Mouse (Mus musculus) limb, embryonic 11.5 days (tissue): ENCODE data around the gene Slc44a5. TPM values are rescaled to one million over a fixed set of nuclear protein-coding genes. Genes with fewer than 3 reads are reported as not detected.

Experiments used
- ATAC-seq: fragments of 200-750 bp; cut with Nextera tagmentation; 2 replicates; pipeline ENCODE4 v1.8.0; 2017; ENCODE audit warnings: low read depth; ENCODE audit not compliant: insufficient number of reproducible peaks, low FRiP score, low TSS enrichment
- DNase-seq: peaks from one replicate; pipeline ENCODE4 v3.0.0-alpha.2; 2015; ENCODE audit warnings: low spot score
- H3K27ac ChIP-seq: fragments of 300-500 bp; sonication (generic); replicated peaks from 2 replicates; pipeline ENCODE4 v1.5.1; 2014; ENCODE audit warnings: low read depth, mild to moderate bottlenecking, low read length
- H3K27me3 ChIP-seq: fragments of 300-500 bp; sonication (generic); 2 replicates; pipeline ENCODE4 v1.6.1; 2014; ENCODE audit warnings: mild to moderate bottlenecking, low read length, mixed read lengths; ENCODE audit not compliant: control insufficient read depth, insufficient read depth
- H3K36me3 ChIP-seq: fragments of 300-500 bp; sonication (generic); 2 replicates; pipeline ENCODE4 v1.6.1; 2014; ENCODE audit warnings: mild to moderate bottlenecking, low read length, moderate library complexity, mixed read lengths; ENCODE audit not compliant: control insufficient read depth, insufficient read depth
- H3K4me1 ChIP-seq: fragments of 300-500 bp; sonication (generic); 2 replicates; pipeline ENCODE4 v1.6.1; 2014; ENCODE audit warnings: low read length, mixed read lengths; ENCODE audit not compliant: control insufficient read depth, insufficient read depth
- H3K4me2 ChIP-seq: fragments of 300-500 bp; sonication (generic); 2 replicates; pipeline ENCODE4 v1.6.1; 2014; ENCODE audit warnings: low read depth, mild to moderate bottlenecking, moderate library complexity; ENCODE audit not compliant: severe bottlenecking
- H3K4me3 ChIP-seq: fragments of 300-500 bp; sonication (generic); 2 replicates; pipeline ENCODE4 v1.5.1; 2014; ENCODE audit warnings: low read depth, low read length
- H3K9ac ChIP-seq: fragments of 300-500 bp; sonication (generic); 2 replicates; pipeline ENCODE4 v1.6.1; 2014; ENCODE audit warnings: mild to moderate bottlenecking, low read length
- H3K9me3 ChIP-seq: fragments of 300-500 bp; sonication (generic); 2 replicates; pipeline ENCODE4 v1.6.1; 2016; ENCODE audit warnings: low read length; ENCODE audit not compliant: control insufficient read depth
- WGBS: fragments of 180-500 bp; shearing (Covaris S2); extraction: QIAGEN DNeasy Blood & Tissue Kit; methylation state at CpG from one replicate; pipeline ENCODE4 v1.1.7; 2014; 5-methylcytosine and 5-hydroxymethylcytosine counted together
- polyA plus RNA-seq: library from polyadenylated mRNA; unstranded; fragments of >200 nt; fragmentation: Nextera tagmentation; extraction: Ambion mirVana; gene quantifications from 2 replicates; pipeline ENCODE4 v1.2.1, GENCODE M21; 2014

Gene Slc44a5
- polyA plus RNA-seq, result 0.24 and 0.39 TPM in 2 replicates

- H3K4me3 ChIP-seq, result peak within 1 kb of the TSS; percentile 51
- under 1% methylated on average over 62 of the region's 66 CpGs for WGBS
- H3K27ac ChIP-seq, result no peak within 1 kb of the TSS
- H3K4me2 ChIP-seq, result peak within 1 kb of the TSS; percentile 95
- DNase-seq, result peak; percentile 53
- H3K27me3 ChIP-seq, result peaks cover 35% of the 10 kb centered on the region
- peak within 1 kb of the TSS; percentile 61 for H3K9ac ChIP-seq
- no peaks in the 10 kb centered on the region for H3K9me3 ChIP-seq
- no peaks in the 10 kb centered on the region for H3K36me3 ChIP-seq
- ATAC-seq, result peak; percentile 65; the same call in 1 of the 2 replicates
- H3K4me1 ChIP-seq, result peaks cover 2% of the 10 kb centered on the region; the same call in 1 of the 2 replicates
These were observed at the start of gene Slc44a5 for GRCm38 (mm10) chr3:153973171-153973948. Gene Slc44a5, plus strand, starts transcription at chr3:153973436.

GRCm38 (mm10) chr3:153926333-153926732 is 46.9 kb upstream of the Slc44a5 start:
- Histone ChIP-seq H3K36me3 (peaks cover 10% of the 10 kb centered on the region), H3K9me3 (no peaks in the 10 kb centered on the region), H3K27me3 (no peaks in the 10 kb centered on the region), H3K27ac (no peak overlapping the region), H3K4me1 (no peaks in the 10 kb centered on the region), H3K4me2 (no peak overlapping the region), H3K4me3 (no peak overlapping the region), H3K9ac (no peak overlapping the region)
- ATAC-seq (no peak), DNase-seq (no peak)
- WGBS, result 90% methylated on average over 7 of the region's 7 CpGs

- H3K27ac ChIP-seq, result no peak overlapping the region
- no peaks in the 10 kb centered on the region for H3K4me1 ChIP-seq
- no peak overlapping the region for H3K4me2 ChIP-seq
- H3K36me3 ChIP-seq, result peaks cover 17% of the 10 kb centered on the region
- H3K4me3 ChIP-seq, result no peak overlapping the region
- H3K27me3 ChIP-seq, result no peaks in the 10 kb centered on the region
- H3K9ac ChIP-seq, result no peak overlapping the region
- 93% methylated on average over 11 of the region's 11 CpGs for WGBS
- H3K9me3 ChIP-seq, result no peaks in the 10 kb centered on the region
- ATAC-seq, result no peak
- DNase-seq, result no peak
These were observed 43.7 kb upstream of the Slc44a5 start for GRCm38 (mm10) chr3:153929526-153929925.

GRCm38 (mm10) chr3:153932461-153932860 is 40.8 kb upstream of the Slc44a5 start:
- ATAC-seq, result no peak
- no peak overlapping the region for H3K9ac ChIP-seq
- H3K9me3 ChIP-seq, result no peaks in the 10 kb centered on the region
- H3K27me3 ChIP-seq, result no peaks in the 10 kb centered on the region
- no peak overlapping the region for H3K4me3 ChIP-seq
- 92% methylated on average over 5 of the region's 5 CpGs for WGBS
- no peak overlapping the region for H3K4me2 ChIP-seq
- DNase-seq, result no peak
- H3K36me3 ChIP-seq, result peaks cover 17% of the 10 kb centered on the region
- H3K27ac ChIP-seq, result no peak overlapping the region
- no peaks in the 10 kb centered on the region for H3K4me1 ChIP-seq

GRCm38 (mm10) chr3:153935878-153936277 is 37.4 kb upstream of the Slc44a5 start:
- Histone ChIP-seq H3K4me2 (no peak overlapping the region), H3K9me3 (no peaks in the 10 kb centered on the region), H3K4me3 (no peak overlapping the region), H3K36me3 (peaks cover 9% of the 10 kb centered on the region; the same call in 1 of the 2 replicates), H3K27ac (no peak overlapping the region), H3K4me1 (no peaks in the 10 kb centered on the region), H3K9ac (no peak overlapping the region), H3K27me3 (no peaks in the 10 kb centered on the region)
- ATAC-seq (no peak), DNase-seq (no peak)
- WGBS, result 91% methylated on average over 9 of the region's 9 CpGs

GRCm38 (mm10) chr3:153937116-153937810 is 36.0 kb upstream of the Slc44a5 start:
- no peak overlapping the region for H3K4me3 ChIP-seq
- no peaks in the 10 kb centered on the region for H3K27me3 ChIP-seq
- H3K4me1 ChIP-seq, result no peaks in the 10 kb centered on the region
- DNase-seq, result no peak
- H3K4me2 ChIP-seq, result no peak overlapping the region
- no peak overlapping the region for H3K27ac ChIP-seq
- ATAC-seq, result no peak
- 91% methylated on average over 17 of the region's 17 CpGs for WGBS
- peaks cover 7% of the 10 kb centered on the region; the same call in 1 of the 2 replicates for H3K36me3 ChIP-seq
- H3K9me3 ChIP-seq, result no peaks in the 10 kb centered on the region
- H3K9ac ChIP-seq, result no peak overlapping the region

- WGBS, result 82% methylated on average over 8 of the region's 8 CpGs
These were observed 33.2 kb upstream of the Slc44a5 start for GRCm38 (mm10) chr3:153940021-153940420.

GRCm38 (mm10) chr3:153940486-153940885 is 32.8 kb upstream of the Slc44a5 start:
- DNase-seq (no peak), ATAC-seq (no peak)
- Histone ChIP-seq H3K27ac (no peak overlapping the region), H3K9ac (no peak overlapping the region), H3K4me3 (no peak overlapping the region), H3K4me1 (peaks cover 7% of the 10 kb centered on the region; the same call in 1 of the 2 replicates), H3K36me3 (no peaks in the 10 kb centered on the region), H3K4me2 (no peak overlapping the region), H3K9me3 (no peaks in the 10 kb centered on the region), H3K27me3 (no peaks in the 10 kb centered on the region)
- 92% methylated on average over 9 of the region's 9 CpGs for WGBS

More at GRCm38 (mm10) chr3:153940021-153940420, 33.2 kb upstream of the Slc44a5 start:
- ATAC-seq (no peak), DNase-seq (no peak)
- Histone ChIP-seq H3K4me3 (no peak overlapping the region), H3K9me3 (no peaks in the 10 kb centered on the region), H3K4me2 (no peak overlapping the region), H3K9ac (no peak overlapping the region), H3K27me3 (no peaks in the 10 kb centered on the region), H3K4me1 (peaks cover 7% of the 10 kb centered on the region; the same call in 1 of the 2 replicates), H3K36me3 (no peaks in the 10 kb centered on the region), H3K27ac (no peak overlapping the region)
